Mouse (Mus musculus) brain, embryonic 14.5 days (tissue): ENCODE results near the gene Tmem238l.

Source experiments
- CTCF ChIP-seq: fragments of 200-500 bp; IDR thresholded peaks from 2 replicates; pipeline ENCODE4 v1.5.1; 2012; ENCODE audit warnings: inconsistent platforms, mild to moderate bottlenecking, moderate library complexity, borderline replicate concordance; ENCODE audit not compliant: insufficient read depth, insufficient read length; ENCODE audit errors: extremely low read depth
- POLR2A ChIP-seq: fragments of 200-500 bp; IDR thresholded peaks from 2 replicates; pipeline ENCODE4 v1.6.1; 2012; ENCODE audit warnings: mild to moderate bottlenecking, inconsistent platforms, borderline replicate concordance; ENCODE audit not compliant: poor library complexity, insufficient read depth, insufficient read length, severe bottlenecking; ENCODE audit errors: extremely low read depth

DNA sequence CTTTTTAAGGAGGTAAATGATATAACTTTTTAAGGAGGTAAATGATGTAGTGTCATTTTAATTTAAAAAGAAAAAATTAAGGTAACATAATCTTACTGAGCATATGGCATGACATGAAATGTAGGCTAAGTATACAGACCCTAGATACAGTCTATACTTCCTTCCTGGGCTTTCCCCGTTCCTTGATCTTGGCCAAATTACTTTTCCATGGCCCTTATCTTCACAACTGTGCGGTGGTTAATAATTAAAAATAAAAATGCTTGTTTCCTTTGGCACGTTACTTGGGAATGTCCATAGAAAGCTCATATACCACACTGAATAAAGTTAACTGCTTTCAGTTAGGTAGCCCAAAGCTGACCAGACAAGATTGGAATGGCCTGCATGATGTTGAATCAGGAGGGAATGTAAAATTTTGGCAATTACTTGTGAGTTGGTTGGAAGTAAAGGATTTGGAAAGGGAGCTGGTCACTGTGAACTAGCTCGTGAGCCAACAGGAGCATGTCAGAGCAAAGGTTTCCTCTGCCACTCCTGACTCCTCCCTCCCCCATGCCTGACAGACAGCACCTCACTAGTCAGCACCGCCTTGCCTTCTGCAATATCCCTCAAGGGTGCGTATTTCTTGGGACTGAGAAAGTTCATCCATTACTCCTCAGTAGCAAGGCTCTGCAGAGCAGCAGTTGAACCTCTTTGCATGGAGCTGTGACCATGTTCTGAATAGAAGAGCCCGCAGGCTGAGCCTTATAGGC, 21.8 kb upstream of the Tmem238l start:
- TF ChIP-seq CTCF (no peak), POLR2A (no peak)
